22 mouse cellular contexts compared by ENCODE assay signal in genomic region chr2:76378646-76379045, GRCm38 (mm10). TPM values are rescaled to one million over a fixed set of nuclear protein-coding genes. Genes with fewer than 3 reads are reported as not detected.
"Had no signal": no experiment of that assay in that cellular context is flagged by ENCODE, and none has a peak within 500 bp of the region (broad histone marks: within the 10 kb centered on the region; RNA-seq: fewer than 3 reads in every experiment).

No protein-coding gene starts in this region.

- DNase-seq: retina, postnatal 1 day; right cerebral cortex, adult 18-20 months; right cerebral cortex, postnatal 14 days; right cerebral cortex, postnatal 25 days; right cerebral cortex, postnatal 4 days; spleen, adult 18-20 months; thymus, adult 18-20 months; thymus, adult 2 months; thymus, postnatal 14 days; thymus, postnatal 25 days; thymus, postnatal 36 days; thymus, postnatal 4 days had no signal

- H3K4me1 ChIP-seq: neural tube, embryonic 13.5 days; neural tube, embryonic 15.5 days; stomach, embryonic 15.5 days had no signal

- H3K27ac ChIP-seq: neural tube, embryonic 13.5 days; neural tube, embryonic 15.5 days; stomach, embryonic 15.5 days; stomach, postnatal 0 days had no signal

- H3K9ac ChIP-seq: neural tube, embryonic 13.5 days; neural tube, embryonic 15.5 days; stomach, embryonic 15.5 days had no signal

- H3K27me3 ChIP-seq: neural tube, embryonic 13.5 days; neural tube, embryonic 15.5 days; stomach, embryonic 15.5 days had no signal

- H3K4me3 ChIP-seq: neural tube, embryonic 13.5 days; neural tube, embryonic 15.5 days; stomach, embryonic 15.5 days had no signal

RNA-seq across cellular contexts. Expression of gene Cyct, which starts 18.4 kb away (rescaled TPM):
- total RNA-seq: neutrophil, adult 5-6 weeks had no signal
- polyA plus RNA-seq: neural tube, embryonic 13.5 days; neural tube, embryonic 14.5 days; spleen, adult 2 months; stomach, embryonic 14.5 days; stomach, embryonic 15.5 days; stomach, embryonic 16.5 days; stomach, postnatal 0 days; thymus, adult 2 months; thymus, postnatal 0 days had no signal

RNA-seq across cellular contexts. Expression of gene Osbpl6, which starts 27.7 kb away (rescaled TPM):
- total RNA-seq: neutrophil, adult 5-6 weeks had no signal

RNA-seq across cellular contexts. Expression of gene Pde11a, which starts 40.1 kb away (rescaled TPM):
- total RNA-seq: neutrophil, adult 5-6 weeks had no signal
